Mouse (Mus musculus) cerebellum, adult 2 months (tissue): ENCODE data around the gene Spen. TPM values are rescaled to one million over a fixed set of nuclear protein-coding genes. Genes with fewer than 3 reads are reported as not detected.

Experiments used
- DNase-seq, 2 experiments: peaks; one replicate each; pipeline ENCODE4 v3.0.0; 2021
- H3K27ac ChIP-seq: fragments of 200-500 bp; 2 replicates; pipeline ENCODE4 v1.5.1; 2012; ENCODE audit warnings: low read length, control low read depth, inconsistent platforms; ENCODE audit not compliant: insufficient read depth
- H3K27me3 ChIP-seq: fragments of 200-500 bp; 2 replicates; pipeline ENCODE4 v1.6.1; 2012; ENCODE audit warnings: inconsistent platforms, mild to moderate bottlenecking, low read length, moderate library complexity; ENCODE audit not compliant: control insufficient read depth, insufficient read depth
- H3K4me1 ChIP-seq: fragments of 200-500 bp; 2 replicates; pipeline ENCODE4 v1.6.1; 2011; ENCODE audit warnings: low read length; ENCODE audit not compliant: control insufficient read depth, insufficient read depth
- H3K4me3 ChIP-seq: fragments of 200-500 bp; replicated peaks from 2 replicates; pipeline ENCODE3; 2011; ENCODE audit warnings: mild to moderate bottlenecking, low read depth, low read length, control low read depth; ENCODE audit not compliant: insufficient read depth
- CTCF ChIP-seq: fragments of 200-500 bp; IDR thresholded peaks from 2 replicates; pipeline ENCODE4 v1.5.1; 2011; ENCODE audit warnings: low read depth, mild to moderate bottlenecking, control low read depth, low read length, moderate library complexity, borderline replicate concordance; ENCODE audit not compliant: insufficient read depth
- POLR2A ChIP-seq: fragments of 200-500 bp; IDR thresholded peaks from 2 replicates; pipeline ENCODE4 v1.6.1; 2011; ENCODE audit warnings: low read length, control low read depth, borderline replicate concordance; ENCODE audit not compliant: insufficient read depth
- WGBS: fragments of 180-500 bp; shearing (Covaris S2); methylation state at CpG from one replicate; pipeline ENCODE4 v1.1.7; 2018; 5-methylcytosine and 5-hydroxymethylcytosine counted together
- polyA plus RNA-seq: library from polyadenylated mRNA; depleted of rRNA; stranded (reverse); fragments of >200 nt; gene quantifications from 2 replicates; pipeline ENCODE4 v1.2.3, GENCODE M21; 2012

Gene Spen
- polyA plus RNA-seq, 1 experiment: 16.6 TPM

DNA sequence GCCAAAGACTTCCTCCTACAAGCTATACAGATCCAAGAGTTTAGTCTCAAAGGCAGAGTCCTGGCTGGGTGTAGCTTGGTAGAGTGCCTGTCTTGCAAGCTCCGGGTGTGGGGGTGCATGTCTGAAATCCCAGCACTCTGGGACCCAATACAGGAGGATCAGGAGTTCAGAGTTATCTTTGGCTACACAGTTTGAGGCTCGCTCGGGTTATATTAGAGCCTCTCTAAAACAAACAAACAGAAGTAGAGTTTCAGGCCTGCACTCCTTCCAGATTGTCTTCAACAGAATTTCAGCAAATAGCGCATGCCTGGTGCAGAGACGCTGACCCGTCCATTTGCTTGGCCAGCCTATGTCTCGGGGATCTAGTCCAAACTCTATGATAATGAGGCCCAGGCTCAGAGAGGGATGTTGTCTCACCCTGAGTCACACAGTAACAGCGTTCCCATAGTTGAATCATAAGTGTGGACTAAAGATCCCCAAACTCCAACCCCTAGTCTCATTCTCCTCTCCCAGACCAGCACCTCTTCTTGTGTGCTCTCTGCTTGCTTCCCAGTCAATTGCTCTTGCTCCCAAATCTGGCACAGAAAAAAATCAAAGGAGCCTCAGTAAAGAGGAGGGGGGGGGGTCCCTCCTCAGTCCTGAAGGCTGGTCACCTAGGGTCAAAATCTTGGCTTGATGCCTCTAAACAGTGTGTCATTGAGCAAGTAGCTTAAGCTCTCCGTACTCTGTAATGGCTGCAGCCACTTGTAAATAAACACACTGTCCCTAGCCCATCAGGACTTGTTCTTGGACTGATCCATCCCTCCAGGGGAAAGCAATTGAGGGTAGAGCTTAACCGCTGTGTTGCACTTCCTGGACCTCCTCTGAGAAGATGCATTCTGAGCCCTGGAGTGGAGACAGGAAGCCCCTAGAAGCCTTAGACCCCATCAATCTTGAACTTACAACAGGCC is 111.3 kb downstream of the Spen start:
- H3K27ac ChIP-seq: no peak overlapping the region
- H3K4me3 ChIP-seq: no peak overlapping the region
- DNase-seq: no peak
- WGBS: 92% methylated on average over 10 of the region's 10 CpGs
- H3K27me3 ChIP-seq: no peaks in the 10 kb centered on the region
- TF ChIP-seq CTCF (no peak), POLR2A (no peak)
- H3K4me1 ChIP-seq: no peaks in the 10 kb centered on the region

- TF ChIP-seq POLR2A (no peak), CTCF (no peak)
- Histone ChIP-seq H3K4me3 (peak overlapping the region; percentile 62), H3K27me3 (no peaks in the 10 kb centered on the region), H3K4me1 (peaks cover 9% of the 10 kb centered on the region), H3K27ac (no peak overlapping the region)
- WGBS: 4% methylated on average over 36 of the region's 36 CpGs
- DNase-seq: peak; percentile 51 to 61
Observed at GRCm38 (mm10) chr4:141425484-141426479, 112.6 kb downstream of the Spen start.

DNA sequence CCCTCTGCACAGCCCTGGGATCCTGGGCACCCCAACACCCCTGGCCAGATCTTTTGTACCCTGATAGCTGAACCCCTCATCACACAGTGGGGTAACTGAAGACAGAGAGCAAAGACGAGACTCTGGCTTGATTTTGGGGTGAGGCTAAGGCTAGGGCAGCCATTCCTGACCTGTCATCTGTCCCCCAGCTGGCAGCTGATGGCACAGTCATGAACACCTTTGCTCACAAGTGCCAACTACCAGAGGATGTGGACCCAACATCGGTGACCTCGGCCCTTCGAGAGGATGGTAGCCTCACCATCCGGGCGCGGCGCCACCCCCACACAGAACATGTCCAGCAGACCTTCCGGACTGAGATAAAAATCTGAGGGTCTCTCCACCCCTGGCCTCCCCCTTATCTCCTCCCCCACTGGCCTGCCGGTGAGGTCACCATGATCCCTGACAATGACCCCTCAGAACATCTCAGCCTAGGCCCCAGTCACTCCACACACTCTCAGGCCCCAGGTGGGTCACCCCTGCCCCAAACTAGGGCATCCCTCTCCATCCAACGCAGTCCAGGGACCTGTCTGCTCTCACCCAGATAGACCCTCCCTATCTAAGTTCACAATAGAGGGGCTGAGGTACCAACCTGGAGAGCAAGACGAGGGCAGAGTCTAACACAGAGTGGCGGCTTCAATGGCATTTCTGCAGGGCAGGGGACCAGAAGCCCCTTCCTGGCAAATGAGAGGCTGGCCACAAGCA is 114.5 kb downstream of the Spen start:
- WGBS: 95% methylated on average over 13 of the region's 13 CpGs
- Histone ChIP-seq H3K4me1 (peaks cover 9% of the 10 kb centered on the region), H3K27ac (no peak overlapping the region), H3K27me3 (no peaks in the 10 kb centered on the region), H3K4me3 (no peak overlapping the region)
- no peak for TF ChIP-seq CTCF
- TF ChIP-seq POLR2A: no peak
- no peak for DNase-seq

DNA sequence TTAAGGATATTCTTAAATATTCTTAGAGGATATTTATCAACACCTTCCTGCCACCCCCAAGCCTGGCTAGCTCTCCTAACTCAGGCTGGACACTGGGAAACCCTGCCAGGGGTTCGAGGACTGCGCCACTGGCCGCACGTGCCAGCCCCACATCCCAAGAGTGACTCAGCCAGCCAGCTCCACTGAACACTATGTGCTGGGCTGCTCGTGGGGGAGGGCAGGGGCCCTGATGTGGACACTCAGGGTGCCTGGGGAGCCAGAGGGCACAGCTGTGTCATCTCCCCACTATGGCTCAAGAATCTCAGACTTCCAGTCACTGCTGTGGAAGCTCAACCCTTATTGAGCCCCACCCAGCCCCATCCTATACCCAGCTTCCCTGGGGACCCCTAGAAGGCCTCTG is 115.1 kb downstream of the Spen start:
- H3K27me3 ChIP-seq: no peaks in the 10 kb centered on the region
- 88% methylated on average over 5 of the region's 5 CpGs for WGBS
- peaks cover 9% of the 10 kb centered on the region for H3K4me1 ChIP-seq
- no peak overlapping the region for H3K27ac ChIP-seq
- no peak for TF ChIP-seq CTCF
- no peak for DNase-seq
- H3K4me3 ChIP-seq: no peak overlapping the region

DNA sequence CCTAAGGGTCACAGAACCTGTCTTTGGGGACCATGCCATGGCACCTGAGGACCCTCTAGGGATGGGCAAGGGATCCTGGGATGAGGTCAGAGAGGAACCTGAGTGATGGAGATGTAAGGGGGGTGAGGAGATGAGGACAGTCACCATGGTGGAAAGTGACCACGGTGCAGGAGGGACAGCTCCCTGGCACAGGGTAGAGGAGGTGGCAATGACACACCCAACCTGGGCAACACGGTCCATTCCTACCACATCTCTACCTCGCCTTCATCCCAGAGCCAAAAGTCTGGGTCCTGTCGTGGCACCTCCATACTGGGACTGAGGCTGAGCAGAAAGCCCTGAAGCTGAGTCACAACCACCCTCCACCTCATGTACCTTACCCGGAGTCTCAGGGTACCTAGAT is 115.6 kb downstream of the Spen start:
- Histone ChIP-seq H3K4me3 (no peak overlapping the region), H3K4me1 (peaks cover 9% of the 10 kb centered on the region), H3K27me3 (no peaks in the 10 kb centered on the region), H3K27ac (no peak overlapping the region)
- no peak for DNase-seq
- WGBS: 93% methylated on average over 5 of the region's 5 CpGs
- TF ChIP-seq POLR2A (no peak), CTCF (no peak)

DNA sequence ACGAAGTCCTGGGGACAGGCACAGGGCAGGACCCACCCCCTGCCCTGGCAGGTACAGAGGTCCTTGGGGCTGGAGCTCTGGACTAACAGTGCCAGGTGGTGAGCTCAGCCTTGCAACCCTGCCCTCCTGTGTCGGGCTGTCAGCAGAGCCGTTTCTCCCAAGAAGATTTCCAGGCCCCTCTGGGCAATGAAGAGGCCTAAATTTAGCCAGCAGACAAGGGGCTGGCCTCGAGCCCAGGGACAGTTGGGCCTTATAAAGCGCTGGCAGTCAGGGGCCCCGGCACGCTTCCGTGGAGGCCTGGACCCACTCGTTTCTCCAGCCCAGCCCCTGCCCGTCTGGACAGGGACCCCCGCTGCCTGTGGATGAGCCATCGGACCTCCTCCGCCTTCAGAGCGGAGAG is 117.0 kb downstream of the Spen start:
- H3K4me1 ChIP-seq: peaks cover 9% of the 10 kb centered on the region
- no peak overlapping the region for H3K27ac ChIP-seq
- H3K27me3 ChIP-seq: no peaks in the 10 kb centered on the region
- DNase-seq: peak; percentile 44 to 45
- H3K4me3 ChIP-seq: no peak overlapping the region
- 8% methylated on average over 14 of the region's 14 CpGs for WGBS
- no peak for TF ChIP-seq POLR2A
- TF ChIP-seq CTCF: no peak

- H3K27me3 ChIP-seq: no peaks in the 10 kb centered on the region
- no peak overlapping the region for H3K4me3 ChIP-seq
- 85% methylated on average over 9 of the region's 9 CpGs for WGBS
- TF ChIP-seq POLR2A: no peak
- no peak for TF ChIP-seq CTCF
- DNase-seq: no peak
- H3K27ac ChIP-seq: no peak overlapping the region
- H3K4me1 ChIP-seq: peaks cover 9% of the 10 kb centered on the region
Observed at GRCm38 (mm10) chr4:141420886-141421285, 117.5 kb downstream of the Spen start.
